Mouse (Mus musculus) cortical plate, adult 2 months (tissue): ENCODE measurements around the gene Pamr1. TPM values are rescaled to one million over a fixed set of nuclear protein-coding genes. Genes with fewer than 3 reads are reported as not detected.

Experiments used
- H3K27ac ChIP-seq: fragments of 200-500 bp; 2 replicates; pipeline ENCODE4 v1.5.1; 2012; ENCODE audit warnings: low read length, control low read depth, inconsistent platforms; ENCODE audit not compliant: insufficient read depth
- H3K4me1 ChIP-seq: fragments of 200-500 bp; 2 replicates; pipeline ENCODE4 v1.6.1; 2011; ENCODE audit warnings: low read length; ENCODE audit not compliant: control insufficient read depth, insufficient read depth
- H3K4me3 ChIP-seq: fragments of 200-500 bp; 2 replicates; pipeline ENCODE4 v1.5.1; 2011; ENCODE audit warnings: mild to moderate bottlenecking, low read length, control low read depth; ENCODE audit not compliant: insufficient read depth
- CTCF ChIP-seq: fragments of 200-500 bp; IDR thresholded peaks from 2 replicates; pipeline ENCODE4 v1.5.1; 2011; ENCODE audit warnings: mild to moderate bottlenecking, control low read depth, low read length; ENCODE audit not compliant: insufficient read depth; ENCODE audit errors: extremely low read depth
- POLR2A ChIP-seq: fragments of 200-500 bp; IDR thresholded peaks from 2 replicates; pipeline ENCODE4 v1.6.1; 2011; ENCODE audit warnings: mild to moderate bottlenecking, low read length, control low read depth; ENCODE audit not compliant: insufficient read depth; ENCODE audit errors: extremely low read depth
- polyA plus RNA-seq: library from polyadenylated mRNA; depleted of rRNA; stranded (reverse); fragments of >200 nt; gene quantifications from 2 replicates; pipeline ENCODE4 v1.2.3, GENCODE M21; 2012

Gene Pamr1
- polyA plus RNA-seq, 1 experiment = 77.8 TPM

GRCm38 (mm10) chr2:102634010-102634409, 84.2 kb downstream of the Pamr1 start:
- peaks cover 13% of the 10 kb centered on the region for H3K4me1 ChIP-seq
- H3K4me3 ChIP-seq = no peak overlapping the region
- TF ChIP-seq POLR2A (no peak), CTCF (no peak)
- peak overlapping the region; percentile 98 for H3K27ac ChIP-seq

DNA sequence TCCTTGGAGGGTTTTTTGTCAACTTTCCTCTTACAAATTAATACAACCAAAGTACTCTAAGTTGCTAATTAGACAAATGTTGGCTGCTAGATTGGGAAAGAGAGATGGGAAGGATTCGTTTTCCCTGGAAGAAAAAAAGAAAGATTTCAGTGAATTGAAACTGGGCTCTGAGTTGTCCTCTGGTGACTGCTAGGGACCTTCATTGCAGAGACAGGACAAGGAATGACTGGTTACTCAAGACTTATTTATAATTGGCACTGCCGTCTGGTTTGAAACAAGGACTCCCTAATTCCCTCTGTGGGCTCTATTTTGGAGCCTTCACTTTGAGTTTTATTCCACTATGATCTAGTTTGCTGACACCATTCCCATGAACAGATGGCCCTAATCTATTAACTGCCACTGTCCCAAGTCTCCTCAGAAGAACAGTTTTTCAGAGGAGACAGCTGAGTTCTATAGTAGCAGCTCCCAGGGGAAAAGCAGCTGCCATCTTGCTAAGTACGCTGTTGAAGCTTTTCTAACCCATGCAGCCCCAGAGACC, 85.8 kb downstream of the Pamr1 start:
- TF ChIP-seq POLR2A (no peak), CTCF (no peak)
- H3K4me3 ChIP-seq = no peak overlapping the region
- H3K4me1 ChIP-seq = peaks cover 13% of the 10 kb centered on the region
- H3K27ac ChIP-seq = peak overlapping the region; percentile 88

DNA sequence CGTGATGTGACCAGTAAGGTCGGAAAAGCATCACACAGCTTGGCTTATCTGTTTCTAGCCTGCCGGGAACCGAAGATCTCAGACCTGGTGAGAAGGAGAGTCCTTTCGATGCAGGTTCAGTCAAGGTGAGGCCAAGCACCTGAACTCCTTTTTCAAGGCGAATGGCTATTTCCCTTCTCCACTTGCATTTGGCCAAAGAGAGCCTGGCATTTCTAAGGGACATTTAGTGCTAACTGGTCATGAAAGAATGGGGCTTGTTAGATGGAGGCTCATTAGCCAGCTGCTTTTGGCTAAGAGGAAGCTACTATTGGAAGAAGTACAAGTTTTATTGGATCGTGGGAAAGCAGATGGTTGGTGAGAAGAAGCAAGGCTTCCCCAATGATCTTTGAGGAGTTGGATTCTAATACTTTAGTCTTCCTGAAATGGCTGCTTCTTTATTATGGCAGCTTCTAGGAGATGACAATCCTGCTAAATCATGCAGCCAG, 86.3 kb downstream of the Pamr1 start:
- TF ChIP-seq POLR2A (no peak), CTCF (no peak)

GRCm38 (mm10) chr2:102638140-102638539, 88.3 kb downstream of the Pamr1 start:
- no peak overlapping the region for H3K4me3 ChIP-seq
- TF ChIP-seq POLR2A = no peak
- TF ChIP-seq CTCF = no peak
- no peak overlapping the region; the same call in 1 of the 2 replicates for H3K27ac ChIP-seq

More for the DNA sequence above, 86.3 kb downstream of the Pamr1 start:
- Histone ChIP-seq H3K4me3 (no peak overlapping the region), H3K27ac (peak overlapping the region; percentile 89), H3K4me1 (peaks cover 13% of the 10 kb centered on the region)

GRCm38 (mm10) chr2:102638690-102639089, 88.9 kb downstream of the Pamr1 start:
- Histone ChIP-seq H3K27ac (no peak overlapping the region), H3K4me3 (no peak overlapping the region), H3K4me1 (peaks cover 7% of the 10 kb centered on the region; the same call in 1 of the 2 replicates)
- TF ChIP-seq CTCF = no peak
- TF ChIP-seq POLR2A = no peak

More at GRCm38 (mm10) chr2:102638140-102638539, 88.3 kb downstream of the Pamr1 start:
- H3K4me1 ChIP-seq = peaks cover 7% of the 10 kb centered on the region; the same call in 1 of the 2 replicates

- H3K27ac ChIP-seq = peak overlapping the region; percentile 63
Measured at GRCm38 (mm10) chr2:102648845-102649500, 99.2 kb downstream of the Pamr1 start.

GRCm38 (mm10) chr2:102650322-102650721, 100.5 kb downstream of the Pamr1 start:
- Histone ChIP-seq H3K27ac (0 out of 2 replicates have a peak overlapping the region, but pooled peaks have one; percentile 9), H3K4me1 (peaks cover 8% of the 10 kb centered on the region), H3K4me3 (no peak overlapping the region)
- no peak for TF ChIP-seq POLR2A
- TF ChIP-seq CTCF = no peak

More at GRCm38 (mm10) chr2:102648845-102649500, 99.2 kb downstream of the Pamr1 start:
- Histone ChIP-seq H3K4me3 (no peak overlapping the region), H3K4me1 (peaks cover 8% of the 10 kb centered on the region)
- no peak for TF ChIP-seq POLR2A
- TF ChIP-seq CTCF = no peak

- no peak overlapping the region for H3K4me3 ChIP-seq
- TF ChIP-seq CTCF = no peak
- no peak for TF ChIP-seq POLR2A
- peaks cover 3% of the 10 kb centered on the region; the same call in 1 of the 2 replicates for H3K4me1 ChIP-seq
- H3K27ac ChIP-seq = no peak overlapping the region
Measured at GRCm38 (mm10) chr2:102655966-102656725, 106.3 kb downstream of the Pamr1 start.

DNA sequence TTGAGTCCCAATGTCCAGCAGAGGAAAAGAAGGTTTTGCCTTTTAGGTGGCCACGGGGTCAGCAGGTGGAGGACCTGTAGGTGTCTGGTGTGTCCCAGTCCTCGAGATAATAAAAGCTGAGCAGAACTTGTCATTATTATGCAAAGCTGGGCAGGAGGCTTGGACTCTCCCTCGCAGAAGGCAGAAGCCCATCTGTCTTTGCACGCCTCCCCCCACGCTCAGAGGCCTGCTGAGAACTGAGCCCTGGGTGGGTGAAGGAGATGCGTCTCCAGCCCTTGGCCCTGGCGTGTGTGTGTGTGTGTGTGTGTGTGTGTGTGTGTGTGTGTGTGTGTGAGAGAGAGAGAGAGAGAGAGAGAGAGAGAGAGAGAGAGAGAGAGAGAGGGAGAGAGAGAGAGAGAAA, 107.9 kb downstream of the Pamr1 start:
- Histone ChIP-seq H3K4me3 (peak overlapping the region; percentile 90), H3K27ac (no peak overlapping the region), H3K4me1 (peaks cover 3% of the 10 kb centered on the region; the same call in 1 of the 2 replicates)
- TF ChIP-seq POLR2A (no peak), CTCF (no peak)
